Mouse (Mus musculus) CD4-positive, CD25-positive, alpha-beta regulatory T cell, adult 9 weeks (primary cell): ENCODE measurements around the gene Nmt2. TPM values are rescaled to one million over a fixed set of nuclear protein-coding genes. Genes with fewer than 3 reads are reported as not detected.

Source experiments
- polyA plus RNA-seq: library from polyadenylated mRNA; unstranded; fragments of 100-300 nt; shearing (Covaris generic); gene quantifications from one replicate; pipeline ENCODE4 v1.2.1, GENCODE M21; 2017

Gene Nmt2
- polyA plus RNA-seq: 13.2 TPM

DNA sequence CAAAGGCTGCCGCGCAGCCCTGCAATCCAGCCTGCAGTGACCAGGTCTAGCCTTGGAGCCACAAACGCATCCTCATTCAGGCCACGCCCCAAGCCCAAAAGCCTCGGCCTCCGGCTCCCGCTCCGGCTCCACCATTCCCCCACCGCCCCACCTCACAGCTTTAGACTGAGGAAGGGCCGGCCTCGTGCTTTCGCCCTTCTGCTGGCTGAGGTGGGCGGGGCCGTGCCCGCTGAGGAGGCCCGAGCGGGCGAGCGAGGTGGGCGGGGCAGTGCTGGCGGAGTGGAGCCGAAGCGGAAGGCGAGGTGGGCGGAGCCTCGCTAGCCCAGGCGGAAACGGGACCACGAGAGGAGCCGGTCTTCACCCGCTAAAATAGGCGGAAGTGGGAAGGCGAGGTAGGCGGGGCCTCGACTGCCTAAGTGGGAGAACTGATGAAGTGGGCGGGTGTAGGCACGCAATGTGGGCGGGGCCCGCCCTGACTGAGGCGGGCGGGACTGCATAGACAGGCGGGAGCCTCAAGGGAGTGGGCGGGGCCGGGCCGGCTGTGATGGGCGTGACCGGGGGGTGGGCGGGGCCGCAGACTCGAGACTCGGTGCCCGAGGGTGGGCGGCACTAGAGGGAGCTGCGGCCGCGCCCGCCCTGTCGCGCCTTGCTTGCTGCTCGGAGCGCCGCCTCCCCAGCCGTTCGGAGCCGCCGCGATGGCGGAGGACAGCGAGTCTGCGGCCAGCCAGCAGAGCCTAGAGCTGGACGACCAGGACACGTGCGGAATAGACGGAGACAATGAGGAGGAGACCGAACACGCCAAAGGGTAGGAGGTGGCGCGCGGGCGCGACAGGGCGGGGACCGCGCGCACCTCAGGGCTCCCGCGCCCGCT, at the start of gene Nmt2:
Gene Nmt2, plus strand, starts transcription at position 611 of the 871 bp plus-strand sequence.

DNA sequence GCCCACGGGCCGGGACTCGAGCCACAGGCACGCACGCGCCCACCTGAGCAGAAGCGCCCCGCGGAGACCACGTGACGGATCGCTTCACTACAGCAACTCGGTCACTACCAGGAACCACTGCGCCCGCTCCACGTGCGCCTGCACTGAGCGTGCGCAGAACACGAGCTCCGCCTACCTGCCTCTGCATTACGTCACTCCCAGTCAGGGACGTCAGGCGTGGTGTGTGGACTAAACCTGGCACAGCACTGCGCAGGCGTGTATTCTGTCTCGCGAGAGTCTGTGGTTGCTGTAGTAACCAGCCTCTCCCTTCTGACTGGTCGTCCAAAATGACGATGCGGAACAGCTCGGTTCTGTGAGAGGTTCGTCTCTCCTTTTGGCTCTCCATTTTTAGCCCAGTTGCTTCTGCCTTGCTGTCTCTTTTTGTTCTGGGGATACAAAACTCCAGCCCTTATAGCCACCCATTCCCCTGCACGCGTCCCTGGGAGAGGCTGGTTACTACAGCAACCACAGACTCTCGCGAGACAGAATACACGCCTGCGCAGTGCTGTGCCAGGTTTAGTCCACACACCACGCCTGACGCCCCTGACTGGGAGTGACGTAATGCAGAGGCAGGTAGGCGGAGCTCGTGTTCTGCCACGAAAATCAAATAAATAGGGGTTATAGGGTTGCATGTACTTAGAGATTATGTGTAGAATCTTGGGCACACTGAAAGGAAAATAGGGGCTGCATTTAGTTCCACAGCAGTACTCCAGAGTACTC, 48.7 kb downstream of the Nmt2 start, which contains the start of gene Rpp38:
Gene Rpp38, minus strand, starts transcription at position 160 of the 759 bp plus-strand sequence.

DNA sequence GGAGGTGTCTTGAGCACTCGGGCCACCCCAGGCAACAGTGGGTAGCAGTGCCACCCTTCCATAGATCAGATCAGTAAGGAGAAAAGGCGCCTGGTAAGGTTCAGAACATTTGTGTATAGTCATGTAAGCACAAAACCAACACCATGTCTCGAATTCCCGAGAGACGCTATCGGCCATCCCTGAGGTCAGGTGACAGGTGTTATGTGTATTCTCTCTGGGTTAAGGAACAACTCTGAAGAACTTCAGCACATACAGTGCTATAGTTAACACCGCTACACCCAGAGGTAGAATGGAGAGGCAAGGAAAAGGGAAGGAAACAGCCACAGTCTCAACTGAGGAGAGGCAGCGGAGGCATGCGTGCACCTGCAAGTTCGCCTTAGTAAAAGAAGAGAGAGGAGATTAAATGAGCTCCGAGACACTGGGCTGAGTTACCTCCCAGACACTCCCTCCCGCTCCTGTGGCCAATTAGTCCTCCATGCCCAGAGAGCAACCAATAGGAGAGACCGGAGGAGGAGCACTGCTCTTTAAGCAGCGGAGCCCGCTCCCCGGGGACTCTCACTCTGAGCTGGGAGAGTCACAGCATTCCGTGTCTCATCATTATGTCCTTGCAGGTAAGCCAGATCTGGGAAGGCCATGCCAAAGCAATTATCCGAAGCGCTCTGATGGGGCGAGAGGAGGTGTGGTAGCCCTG, 51.7 kb downstream of the Nmt2 start, which contains the start of gene Acbd7:
Gene Acbd7, plus strand, starts transcription at position 558 of the 691 bp plus-strand sequence.

Other genes with a start within 250 kb of the Nmt2 start
- gene Fam171a1, start 170.0 kb upstream of the Nmt2 start, polyA plus RNA-seq: not detected
- gene Rpp38, start 48.4 kb downstream of the Nmt2 start, polyA plus RNA-seq: 24.1 TPM
- not detected for gene Acbd7, start 52.0 kb downstream of the Nmt2 start, polyA plus RNA-seq
- gene Olah, start 113.0 kb downstream of the Nmt2 start, polyA plus RNA-seq: not detected
- gene Meig1, start 138.4 kb downstream of the Nmt2 start, polyA plus RNA-seq: not detected
- 22.8 TPM for gene Dclre1c, start 139.9 kb downstream of the Nmt2 start, polyA plus RNA-seq
- 0.50 TPM for gene Suv39h2, start 190.8 kb downstream of the Nmt2 start, polyA plus RNA-seq
- 6.8 TPM for gene Gm45902, start 228.6 kb downstream of the Nmt2 start, polyA plus RNA-seq
- gene Hspa14, start 228.6 kb downstream of the Nmt2 start, polyA plus RNA-seq: 129 TPM
- gene Cdnf, start 228.8 kb downstream of the Nmt2 start, polyA plus RNA-seq: 0.96 TPM